Comparison of ENCODE assay signal across 11 mouse cellular contexts in genomic region chr1:168284566-168285141, GRCm38 (mm10).
A peak's percentile ranks its signal among the peaks of the same experiment; 100 is the strongest.
DNase-seq lines count a peak whose midpoint lies in the region; ATAC-seq lines count a peak whose summit lies in the region.
"Had no signal": no experiment of that assay in that cellular context is flagged by ENCODE, and none has a peak within 500 bp of the region (broad histone marks: within the 10 kb centered on the region; RNA-seq: fewer than 3 reads in every experiment).

No protein-coding gene starts in this region.

- ATAC-seq in kidney, embryonic 15.5 days (replicated peaks; ENCODE audit: low FRiP score), result no peak
- no peak for ATAC-seq in kidney, embryonic 16.5 days (ENCODE audit: low FRiP score, low TSS enrichment)
- ATAC-seq in hindbrain, embryonic 12.5 days (ENCODE audit: low FRiP score), result no peak
- no peak for ATAC-seq in neural tube, embryonic 13.5 days (ENCODE audit: low read depth)

- H3K9me3 ChIP-seq in kidney, embryonic 15.5 days (replicated peaks), result no peaks in the 10 kb centered on the region
- no peaks in the 10 kb centered on the region for H3K9me3 ChIP-seq in kidney, embryonic 16.5 days (ENCODE audit: low read length)
- H3K9me3 ChIP-seq in hindbrain, embryonic 12.5 days (replicated peaks), result no peaks in the 10 kb centered on the region
- H3K9me3 ChIP-seq in neural tube, embryonic 13.5 days, result no peaks in the 10 kb centered on the region

- peak; percentile 48 for DNase-seq in embryo, embryonic 9.5 days (ENCODE audit: extremely low spot score)
- DNase-seq in frontal cortex, postnatal 14 days (ENCODE audit: low spot score in 2 of 2), result no peak
- no peak for DNase-seq in kidney, adult 8-10 months
- DNase-seq in frontal cortex, adult 2 months (ENCODE audit: extremely low spot score in 1 of 2, low spot score in 1 of 2), result no peak
- DNase-seq: kidney, postnatal 4 days; thymus, adult 18-20 months had no signal

- no peak overlapping the region for H3K4me2 ChIP-seq in kidney, embryonic 15.5 days
- no peak overlapping the region for H3K4me2 ChIP-seq in kidney, embryonic 16.5 days (replicated peaks; ENCODE audit: low read depth, low read length)
- H3K4me2 ChIP-seq in hindbrain, embryonic 12.5 days (replicated peaks), result no peak overlapping the region
- H3K4me2 ChIP-seq in neural tube, embryonic 13.5 days, result no peak overlapping the region

- no peaks in the 10 kb centered on the region for H3K27me3 ChIP-seq in kidney, embryonic 15.5 days
- no peaks in the 10 kb centered on the region for H3K27me3 ChIP-seq in kidney, embryonic 16.5 days (ENCODE audit: insufficient read depth, low read length)
- H3K27me3 ChIP-seq in hindbrain, embryonic 12.5 days, result no peaks in the 10 kb centered on the region
- H3K27me3 ChIP-seq in neural tube, embryonic 13.5 days, result no peaks in the 10 kb centered on the region

- 57% methylated on average over 9 of the region's 9 CpGs for WGBS in kidney, embryonic 15.5 days
- WGBS in kidney, embryonic 16.5 days, result 49% methylated on average over 9 of the region's 9 CpGs
- 28% methylated on average over 9 of the region's 9 CpGs for WGBS in hindbrain, embryonic 12.5 days
- 25% methylated on average over 9 of the region's 9 CpGs for WGBS in neural tube, embryonic 13.5 days

- H3K4me3 ChIP-seq in kidney, embryonic 15.5 days (replicated peaks), result no peak overlapping the region
- no peak overlapping the region for H3K4me3 ChIP-seq in kidney, embryonic 16.5 days (ENCODE audit: low read length)
- H3K4me3 ChIP-seq in hindbrain, embryonic 12.5 days, result no peak overlapping the region
- no peak overlapping the region for H3K4me3 ChIP-seq in neural tube, embryonic 13.5 days

- peaks cover 7% of the 10 kb centered on the region; the same call in 1 of the 2 replicates for H3K36me3 ChIP-seq in kidney, embryonic 15.5 days
- H3K36me3 ChIP-seq in kidney, embryonic 16.5 days (ENCODE audit: insufficient read depth, low read length), result peaks cover 7% of the 10 kb centered on the region; the same call in 1 of the 2 replicates
- H3K36me3 ChIP-seq in hindbrain, embryonic 12.5 days, result no peaks in the 10 kb centered on the region
- no peaks in the 10 kb centered on the region for H3K36me3 ChIP-seq in neural tube, embryonic 13.5 days

- no peak overlapping the region for H3K9ac ChIP-seq in kidney, embryonic 15.5 days
- no peak overlapping the region for H3K9ac ChIP-seq in kidney, embryonic 16.5 days (replicated peaks; ENCODE audit: low read length)
- H3K9ac ChIP-seq in hindbrain, embryonic 12.5 days, result no peak overlapping the region
- no peak overlapping the region for H3K9ac ChIP-seq in neural tube, embryonic 13.5 days
- H3K9ac ChIP-seq: liver, embryonic 14.5 days had no signal

- H3K4me1 ChIP-seq in kidney, embryonic 15.5 days, result peaks cover 67% of the 10 kb centered on the region
- peaks cover 54% of the 10 kb centered on the region for H3K4me1 ChIP-seq in kidney, embryonic 16.5 days (ENCODE audit: insufficient read depth, low read length)
- peaks cover 72% of the 10 kb centered on the region for H3K4me1 ChIP-seq in hindbrain, embryonic 12.5 days
- H3K4me1 ChIP-seq in neural tube, embryonic 13.5 days (replicated peaks), result peaks cover 66% of the 10 kb centered on the region

- H3K27ac ChIP-seq in kidney, embryonic 15.5 days, result peak overlapping the region; percentile 22; the same call in 1 of the 2 replicates
- no peak overlapping the region for H3K27ac ChIP-seq in kidney, embryonic 16.5 days (ENCODE audit: low read length)
- H3K27ac ChIP-seq in hindbrain, embryonic 12.5 days, result peak overlapping the region; percentile 62
- peak overlapping the region; percentile 54 for H3K27ac ChIP-seq in neural tube, embryonic 13.5 days (replicated peaks)
- H3K27ac ChIP-seq: liver, embryonic 14.5 days had no signal
